Mouse (Mus musculus): ENCODE results near the gene Kiz. TPM values are rescaled to one million over a fixed set of nuclear protein-coding genes. Genes with fewer than 3 reads are reported as not detected.
A peak's percentile ranks its signal among the peaks of the same experiment; 100 is the strongest.

Kiz gene
- polyA plus RNA-seq, 1 experiment from 2014 or later = 37.1 TPM

DNA sequence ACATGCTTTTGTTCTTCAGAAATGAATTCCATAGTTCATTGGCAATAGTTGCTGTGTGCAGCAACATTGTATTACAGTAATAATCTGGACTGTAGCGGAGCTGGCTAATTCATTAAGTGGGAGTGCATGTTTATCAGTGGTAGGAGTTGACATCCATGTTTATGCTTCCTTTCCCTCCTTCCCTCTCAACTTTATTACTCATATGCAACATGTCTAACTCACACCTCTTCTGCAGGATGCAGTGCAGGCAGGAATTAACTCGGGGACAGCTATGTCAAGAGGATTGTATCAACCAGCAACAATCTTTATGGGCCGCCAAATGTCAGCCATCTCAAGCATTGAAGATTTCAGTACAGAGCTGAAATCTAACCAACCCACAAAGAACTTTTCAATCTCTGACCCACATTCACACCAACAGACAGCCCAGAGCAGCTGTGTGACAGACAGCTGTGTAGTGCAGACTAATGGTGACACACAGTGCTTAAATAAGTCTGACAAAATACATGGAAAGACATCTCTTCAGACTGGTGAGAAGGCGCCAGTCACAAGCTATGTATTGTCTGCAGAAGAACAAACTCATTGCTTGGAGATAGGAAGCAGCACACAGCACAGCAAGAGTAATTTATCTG lies 33.2 kb downstream of the Kiz start:
- ATAC-seq (ENCODE audit: low FRiP score, low TSS enrichment) = no peak
- Histone ChIP-seq H3K36me3 (ENCODE audit: insufficient read depth, low read length) (peaks cover 9% of the 10 kb centered on the region; the same call in 1 of the 2 replicates), H3K9ac (replicated peaks; ENCODE audit: low read length) (no peak overlapping the region), H3K9me3 (ENCODE audit: low read length) (no peaks in the 10 kb centered on the region), H3K4me2 (replicated peaks; ENCODE audit: low read depth, low read length) (no peak overlapping the region), H3K4me3 (ENCODE audit: low read length) (no peak overlapping the region), H3K27ac (ENCODE audit: low read length) (no peak overlapping the region), H3K4me1 (ENCODE audit: insufficient read depth, low read length) (no peaks in the 10 kb centered on the region), H3K27me3 (ENCODE audit: insufficient read depth, low read length) (no peaks in the 10 kb centered on the region)
- WGBS = 78% methylated on average over 4 of the region's 4 CpGs

GRCm38 (mm10) chr2:146898977-146899376 lies 43.3 kb downstream of the Kiz start:
- H3K36me3 ChIP-seq (ENCODE audit: insufficient read depth, low read length) = no peaks in the 10 kb centered on the region
- no peak overlapping the region for H3K4me3 ChIP-seq (ENCODE audit: low read length)
- H3K9ac ChIP-seq (replicated peaks; ENCODE audit: low read length) = no peak overlapping the region
- no peaks in the 10 kb centered on the region for H3K4me1 ChIP-seq (ENCODE audit: insufficient read depth, low read length)
- H3K27me3 ChIP-seq (ENCODE audit: insufficient read depth, low read length) = no peaks in the 10 kb centered on the region
- no peak overlapping the region for H3K4me2 ChIP-seq (replicated peaks; ENCODE audit: low read depth, low read length)
- no peaks in the 10 kb centered on the region for H3K9me3 ChIP-seq (ENCODE audit: low read length)
- no peak overlapping the region for H3K27ac ChIP-seq (ENCODE audit: low read length)
- no peak for ATAC-seq (ENCODE audit: low FRiP score, low TSS enrichment)

DNA sequence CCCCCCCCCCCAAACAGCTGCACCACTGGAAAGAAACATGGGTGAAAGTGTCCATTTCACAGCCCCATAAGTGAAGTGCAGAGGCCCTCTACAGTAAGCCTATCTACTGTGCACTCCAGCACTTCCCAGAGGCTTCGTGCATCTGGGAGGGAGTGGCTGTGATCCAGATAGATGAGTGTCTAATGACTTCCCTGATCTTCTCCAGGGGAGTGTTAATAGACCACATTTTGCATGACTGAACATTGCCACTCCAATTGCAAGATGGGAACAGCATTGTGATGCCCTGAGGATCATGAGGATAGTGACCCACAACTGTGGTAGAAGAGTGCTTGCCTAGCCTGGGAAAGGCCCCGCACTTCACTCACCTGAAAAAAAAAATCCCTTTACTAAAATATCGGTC lies 60.4 kb downstream of the Kiz start:
- Histone ChIP-seq H3K27me3 (ENCODE audit: insufficient read depth, low read length) (no peaks in the 10 kb centered on the region), H3K4me3 (ENCODE audit: low read length) (no peak overlapping the region), H3K9ac (replicated peaks; ENCODE audit: low read length) (no peak overlapping the region), H3K4me1 (ENCODE audit: insufficient read depth, low read length) (peaks cover 6% of the 10 kb centered on the region; the same call in 1 of the 2 replicates), H3K36me3 (ENCODE audit: insufficient read depth, low read length) (no peaks in the 10 kb centered on the region), H3K9me3 (ENCODE audit: low read length) (no peaks in the 10 kb centered on the region), H3K4me2 (replicated peaks; ENCODE audit: low read depth, low read length) (no peak overlapping the region), H3K27ac (ENCODE audit: low read length) (no peak overlapping the region)
- WGBS = 74% methylated on average over 3 of the region's 3 CpGs
- ATAC-seq (ENCODE audit: low FRiP score, low TSS enrichment) = peak; percentile 27; the same call in 1 of the 2 replicates

GRCm38 (mm10) chr2:146917770-146918169 lies 62.1 kb downstream of the Kiz start:
- H3K36me3 ChIP-seq (ENCODE audit: insufficient read depth, low read length) = no peaks in the 10 kb centered on the region
- no peak overlapping the region for H3K4me3 ChIP-seq (ENCODE audit: low read length)
- no peaks in the 10 kb centered on the region for H3K9me3 ChIP-seq (ENCODE audit: low read length)
- no peak overlapping the region for H3K4me2 ChIP-seq (replicated peaks; ENCODE audit: low read depth, low read length)
- 74% methylated on average over 3 of the region's 3 CpGs for WGBS
- H3K9ac ChIP-seq (replicated peaks; ENCODE audit: low read length) = no peak overlapping the region
- no peaks in the 10 kb centered on the region for H3K27me3 ChIP-seq (ENCODE audit: insufficient read depth, low read length)
- no peak overlapping the region for H3K27ac ChIP-seq (ENCODE audit: low read length)
- peaks cover 7% of the 10 kb centered on the region; the same call in 1 of the 2 replicates for H3K4me1 ChIP-seq (ENCODE audit: insufficient read depth, low read length)
- ATAC-seq (ENCODE audit: low FRiP score, low TSS enrichment) = no peak

DNA sequence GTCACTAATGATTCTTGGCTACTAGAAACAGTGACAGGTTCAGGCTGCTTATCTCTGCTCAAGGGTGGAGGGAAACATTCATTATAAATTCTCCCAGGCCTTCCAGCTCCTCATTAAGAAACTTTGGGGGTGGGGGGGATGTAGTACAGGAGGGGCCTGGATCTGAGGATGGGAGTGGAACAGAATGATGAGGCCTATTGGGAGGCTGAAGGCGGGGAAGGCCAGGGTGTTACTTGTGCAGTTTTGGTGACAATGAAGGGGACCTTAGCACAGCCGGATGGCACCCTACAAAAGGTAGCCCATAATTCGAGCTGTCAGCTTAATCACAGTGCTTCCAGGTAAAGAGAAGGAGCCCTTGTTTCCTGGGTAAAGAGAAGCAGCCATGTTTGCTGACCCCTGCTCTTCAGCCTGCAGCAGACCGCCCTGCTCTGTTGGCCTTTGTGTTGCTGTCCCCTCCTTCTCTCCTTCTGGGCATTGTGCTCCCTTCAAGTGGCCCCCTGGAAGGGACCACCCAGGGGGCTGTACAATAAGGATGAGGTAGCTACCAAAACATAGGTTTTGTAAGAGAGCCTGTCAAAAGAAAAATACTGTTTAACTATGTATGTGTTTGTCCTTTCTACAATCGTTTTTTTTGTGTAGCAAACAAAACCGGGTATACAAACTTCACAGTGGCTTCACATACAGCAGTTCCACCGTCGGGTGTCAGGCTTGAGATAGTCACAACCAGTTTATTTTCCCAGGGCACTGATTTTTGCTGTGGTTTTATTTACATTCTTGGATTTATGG lies 64.9 kb downstream of the Kiz start:
- H3K27me3 ChIP-seq (ENCODE audit: insufficient read depth, low read length) = no peaks in the 10 kb centered on the region
- 0 out of 2 replicates have a peak, but pooled peaks have one; percentile 54 for ATAC-seq (ENCODE audit: low FRiP score, low TSS enrichment)
- no peaks in the 10 kb centered on the region for H3K36me3 ChIP-seq (ENCODE audit: insufficient read depth, low read length)
- H3K4me3 ChIP-seq (ENCODE audit: low read length) = no peak overlapping the region
- peaks cover 10% of the 10 kb centered on the region; the same call in 1 of the 2 replicates for H3K4me1 ChIP-seq (ENCODE audit: insufficient read depth, low read length)
- no peak overlapping the region for H3K27ac ChIP-seq (ENCODE audit: low read length)
- WGBS = 30% methylated on average over 8 of the region's 8 CpGs
- H3K4me2 ChIP-seq (replicated peaks; ENCODE audit: low read depth, low read length) = no peak overlapping the region
- no peaks in the 10 kb centered on the region for H3K9me3 ChIP-seq (ENCODE audit: low read length)
- H3K9ac ChIP-seq (replicated peaks; ENCODE audit: low read length) = no peak overlapping the region

GRCm38 (mm10) chr2:146925296-146925695 lies 69.6 kb downstream of the Kiz start:
- 89% methylated on average over 1 of the region's 1 CpGs for WGBS
- no peaks in the 10 kb centered on the region for H3K27me3 ChIP-seq (ENCODE audit: insufficient read depth, low read length)
- H3K4me2 ChIP-seq (replicated peaks; ENCODE audit: low read depth, low read length) = no peak overlapping the region
- H3K36me3 ChIP-seq (ENCODE audit: insufficient read depth, low read length) = no peaks in the 10 kb centered on the region
- ATAC-seq (ENCODE audit: low FRiP score, low TSS enrichment) = no peak
- H3K9me3 ChIP-seq (ENCODE audit: low read length) = no peaks in the 10 kb centered on the region
- H3K9ac ChIP-seq (replicated peaks; ENCODE audit: low read length) = no peak overlapping the region
- peaks cover 8% of the 10 kb centered on the region; the same call in 1 of the 2 replicates for H3K4me1 ChIP-seq (ENCODE audit: insufficient read depth, low read length)
- H3K27ac ChIP-seq (ENCODE audit: low read length) = no peak overlapping the region
- no peak overlapping the region for H3K4me3 ChIP-seq (ENCODE audit: low read length)

GRCm38 (mm10) chr2:146925846-146926245 lies 70.2 kb downstream of the Kiz start:
- no peaks in the 10 kb centered on the region for H3K27me3 ChIP-seq (ENCODE audit: insufficient read depth, low read length)
- no peak overlapping the region for H3K9ac ChIP-seq (replicated peaks; ENCODE audit: low read length)
- H3K4me2 ChIP-seq (replicated peaks; ENCODE audit: low read depth, low read length) = no peak overlapping the region
- no peak for ATAC-seq (ENCODE audit: low FRiP score, low TSS enrichment)
- H3K9me3 ChIP-seq (ENCODE audit: low read length) = no peaks in the 10 kb centered on the region
- H3K27ac ChIP-seq (ENCODE audit: low read length) = no peak overlapping the region
- H3K4me3 ChIP-seq (ENCODE audit: low read length) = no peak overlapping the region
- H3K4me1 ChIP-seq (ENCODE audit: insufficient read depth, low read length) = 0 out of 2 replicates have a peak, but pooled peaks cover 4% of the 10 kb centered on the region
- H3K36me3 ChIP-seq (ENCODE audit: insufficient read depth, low read length) = no peaks in the 10 kb centered on the region
- 63% methylated on average over 4 of the region's 4 CpGs for WGBS

GRCm38 (mm10) chr2:146948223-146948776 lies 92.6 kb downstream of the Kiz start:
- Histone ChIP-seq H3K4me2 (replicated peaks; ENCODE audit: low read depth, low read length) (no peak overlapping the region), H3K9me3 (ENCODE audit: low read length) (no peaks in the 10 kb centered on the region), H3K27ac (ENCODE audit: low read length) (no peak overlapping the region), H3K27me3 (ENCODE audit: insufficient read depth, low read length) (no peaks in the 10 kb centered on the region), H3K4me3 (ENCODE audit: low read length) (no peak overlapping the region), H3K4me1 (ENCODE audit: insufficient read depth, low read length) (no peaks in the 10 kb centered on the region), H3K36me3 (ENCODE audit: insufficient read depth, low read length) (no peaks in the 10 kb centered on the region), H3K9ac (replicated peaks; ENCODE audit: low read length) (no peak overlapping the region)
- 61% methylated on average over 8 of the region's 8 CpGs for WGBS
- ATAC-seq (ENCODE audit: low FRiP score, low TSS enrichment) = no peak

- WGBS = 51% methylated on average over 6 of the region's 6 CpGs
Measured at GRCm38 (mm10) chr2:146956366-146956765, 100.7 kb downstream of the Kiz start.

More at GRCm38 (mm10) chr2:146956366-146956765, 100.7 kb downstream of the Kiz start:
- Histone ChIP-seq H3K4me3 (ENCODE audit: low read length) (no peak overlapping the region), H3K36me3 (ENCODE audit: insufficient read depth, low read length) (no peaks in the 10 kb centered on the region), H3K9me3 (ENCODE audit: low read length) (no peaks in the 10 kb centered on the region), H3K27ac (ENCODE audit: low read length) (no peak overlapping the region), H3K27me3 (ENCODE audit: insufficient read depth, low read length) (no peaks in the 10 kb centered on the region), H3K9ac (replicated peaks; ENCODE audit: low read length) (no peak overlapping the region), H3K4me2 (replicated peaks; ENCODE audit: low read depth, low read length) (no peak overlapping the region), H3K4me1 (ENCODE audit: insufficient read depth, low read length) (peaks cover 8% of the 10 kb centered on the region)
- no peak for ATAC-seq (ENCODE audit: low FRiP score, low TSS enrichment)
